In the genomic region with DNA sequence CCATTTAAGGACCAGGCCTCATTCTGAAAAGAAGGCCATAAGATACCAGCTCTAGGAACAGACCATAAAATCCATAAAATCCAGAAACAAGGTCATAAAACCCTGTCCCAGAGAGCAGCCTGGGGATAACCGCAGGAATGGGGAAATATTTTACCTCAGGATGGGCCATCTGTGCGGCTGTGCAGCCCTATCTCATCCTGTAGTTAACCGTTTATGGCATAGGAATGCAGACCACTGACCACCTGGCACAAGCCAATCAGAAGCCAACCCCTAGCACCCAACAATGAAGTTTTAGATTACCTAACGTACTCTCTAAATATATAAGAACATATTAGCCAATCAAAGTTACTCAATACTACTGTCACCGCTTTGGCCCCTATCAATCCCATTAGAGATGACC, we compare ENCODE assay signal across 14 mouse cellular contexts. TPM values are rescaled to one million over a fixed set of nuclear protein-coding genes. Genes with fewer than 3 reads are reported as not detected.
DNase-seq lines count a peak whose midpoint lies in the region; ATAC-seq and TF ChIP-seq lines count a peak whose summit lies in the region.
"Had no signal": no experiment of that assay in that cellular context is flagged by ENCODE, and none has a peak within 500 bp of the region (broad histone marks: within the 10 kb centered on the region; RNA-seq: fewer than 3 reads in every experiment).

No protein-coding gene starts in this region.

- no peaks in the 10 kb centered on the region for H3K4me1 ChIP-seq in neural tube, embryonic 11.5 days (ENCODE audit: control insufficient read depth, insufficient read depth, low read length)
- peaks cover 10% of the 10 kb centered on the region for H3K4me1 ChIP-seq in midbrain, embryonic 11.5 days (ENCODE audit: control insufficient read depth, insufficient read depth, low read length)
- no peaks in the 10 kb centered on the region for H3K4me1 ChIP-seq in heart, adult 2 months (ENCODE audit: control insufficient read depth, insufficient read depth, low read length)

- no peak overlapping the region for H3K4me2 ChIP-seq in neural tube, embryonic 11.5 days (ENCODE audit: low read depth)
- no peak overlapping the region for H3K4me2 ChIP-seq in midbrain, embryonic 11.5 days

- no peak overlapping the region for H3K27ac ChIP-seq in neural tube, embryonic 11.5 days (ENCODE audit: low read depth, low read length)
- peak overlapping the region; percentile 79; the same call in 1 of the 2 replicates for H3K27ac ChIP-seq in midbrain, embryonic 11.5 days (ENCODE audit: low read depth, low read length)
- H3K27ac ChIP-seq in heart, adult 2 months, result no peak overlapping the region
- no peak overlapping the region for H3K27ac ChIP-seq in left cerebral cortex, adult 2 months
- H3K27ac ChIP-seq: lung, embryonic 15.5 days had no signal

- no peak for TF ChIP-seq POLR2A in heart, adult 2 months (IDR thresholded peaks at IDR 0.05; ENCODE audit: insufficient read depth, low read depth, low read length)

- no peak for TF ChIP-seq EP300 in heart, adult 2 months (IDR thresholded peaks at IDR 0.05; ENCODE audit: insufficient read depth, low read depth, low read length)

- no peaks in the 10 kb centered on the region for H3K27me3 ChIP-seq in neural tube, embryonic 11.5 days (ENCODE audit: control insufficient read depth, insufficient read depth, low read length)
- H3K27me3 ChIP-seq in midbrain, embryonic 11.5 days (ENCODE audit: control insufficient read depth, insufficient read depth, low read length), result no peaks in the 10 kb centered on the region
- H3K27me3 ChIP-seq in heart, adult 2 months (ENCODE audit: control insufficient read depth, insufficient read depth, low read length), result no peaks in the 10 kb centered on the region
- H3K27me3 ChIP-seq: lung, embryonic 15.5 days had no signal

- H3K79me2 ChIP-seq in heart, adult 2 months (replicated peaks; ENCODE audit: control insufficient read depth, insufficient read depth, low read length), result no peaks in the 10 kb centered on the region

- TF ChIP-seq CTCF in heart, adult 2 months (IDR thresholded peaks at IDR 0.05), result no peak
- no peak for TF ChIP-seq CTCF in left cerebral cortex, adult 2 months (IDR thresholded peaks at IDR 0.05)

- no peak overlapping the region for H3K4me3 ChIP-seq in neural tube, embryonic 11.5 days (ENCODE audit: low read depth, low read length)
- H3K4me3 ChIP-seq in midbrain, embryonic 11.5 days (ENCODE audit: low read depth, low read length), result no peak overlapping the region
- H3K4me3 ChIP-seq in heart, adult 2 months, result no peak overlapping the region
- H3K4me3 ChIP-seq in left cerebral cortex, adult 2 months, result no peak overlapping the region

- no peak for DNase-seq in neural tube, embryonic 11.5 days (ENCODE audit: low spot score)
- no peak for DNase-seq in neural tube, embryonic 10.5 days (ENCODE audit: extremely low spot score, low spot score)
- DNase-seq in forelimb bud, embryonic 11.5 days (ENCODE audit: low read depth, low spot score), result peak; percentile 40
- no peak for DNase-seq in midbrain, embryonic 11.5 days (ENCODE audit: low spot score, missing footprints)
- DNase-seq in left cerebral cortex, postnatal 36 days (ENCODE audit: low spot score in 2 of 2), result no peak
- no peak for DNase-seq in cerebellum, adult 11 months
- DNase-seq in heart, adult 2 months, result no peak
- DNase-seq in left cerebral cortex, adult 2 months (ENCODE audit: extremely low spot score in 1 of 2, low spot score in 2 of 2), result no peak
- DNase-seq: cerebellum, adult 8-10 months; kidney, adult 8-10 months; liver; thymus, postnatal 14 days had no signal

- H3K9me3 ChIP-seq in neural tube, embryonic 11.5 days (ENCODE audit: control insufficient read depth, low read length), result no peaks in the 10 kb centered on the region
- no peaks in the 10 kb centered on the region for H3K9me3 ChIP-seq in midbrain, embryonic 11.5 days (ENCODE audit: control insufficient read depth, low read length)
- H3K9me3 ChIP-seq: lung, embryonic 15.5 days had no signal

- H3K36me3 ChIP-seq in neural tube, embryonic 11.5 days (ENCODE audit: control insufficient read depth, insufficient read depth, low read length), result no peaks in the 10 kb centered on the region
- no peaks in the 10 kb centered on the region for H3K36me3 ChIP-seq in midbrain, embryonic 11.5 days (ENCODE audit: control insufficient read depth, insufficient read depth, low read length)
- H3K36me3 ChIP-seq in heart, adult 2 months (ENCODE audit: control insufficient read depth, insufficient read depth, low read length), result no peaks in the 10 kb centered on the region
- H3K36me3 ChIP-seq: lung, embryonic 15.5 days had no signal

- H3K9ac ChIP-seq in neural tube, embryonic 11.5 days (ENCODE audit: low read length), result no peak overlapping the region
- no peak overlapping the region for H3K9ac ChIP-seq in midbrain, embryonic 11.5 days (ENCODE audit: low read length)
- H3K9ac ChIP-seq in heart, adult 2 months (ENCODE audit: low read depth, low read length), result no peak overlapping the region

- intact Hi-C loops in left cerebral cortex, postnatal 36 days (cut with DNase I), result no loop called here
- intact Hi-C loops in heart, adult 2 months (cut with DNase I), result no loop called here
- intact Hi-C loops in left cerebral cortex, adult 2 months (cut with DNase I), result no loop called here

- 0 out of 2 replicates have a peak, but pooled peaks have one; percentile 7 for ATAC-seq in neural tube, embryonic 11.5 days (ENCODE audit: insufficient read depth, low FRiP score, low TSS enrichment)
- ATAC-seq in midbrain, embryonic 11.5 days (ENCODE audit: low FRiP score), result no peak; the same call in 1 of the 2 replicates

- 62% methylated on average over 5 of the region's 5 CpGs for WGBS in neural tube, embryonic 11.5 days
- 75% methylated on average over 5 of the region's 5 CpGs for WGBS in midbrain, embryonic 11.5 days
- WGBS in heart, adult 2 months, result 83% methylated on average over 5 of the region's 5 CpGs

RNA-seq across cellular contexts. Expression of gene Slc2a12, which starts 36.5 kb away (rescaled TPM):
- polyA plus RNA-seq in neural tube, embryonic 11.5 days (2014; fragmentation: Nextera tagmentation; extraction: Ambion mirVana), result 0.86 and 1.7 TPM in 2 replicates
- polyA plus RNA-seq in midbrain, embryonic 11.5 days (2014; fragmentation: Nextera tagmentation; extraction: Ambion mirVana), result 3.2 and 4.2 TPM in 2 replicates
- total RNA-seq in left cerebral cortex, postnatal 36 days (2021), result 1 to 10 TPM; 2.1 to 2.7 TPM
- total RNA-seq in heart, adult 2 months (2021), result 10 to 100 TPM; 12.7 to 15.7 TPM
- 5.0 and 7.7 TPM in 2 replicates for polyA plus RNA-seq in heart, adult 2 months (2012; rRNA removed)
- total RNA-seq in left cerebral cortex, adult 2 months (2021), result 1 to 10 TPM; 4.2 to 4.6 TPM
- total RNA-seq: megakaryocyte-erythroid progenitor cell, adult 5-6 weeks had no signal
